Mouse (Mus musculus) spleen, adult 2 months (tissue): ENCODE measurements around the gene Ppp1r37. TPM values are rescaled to one million over a fixed set of nuclear protein-coding genes. Genes with fewer than 3 reads are reported as not detected.
A peak's percentile ranks its signal among the peaks of the same experiment; 100 is the strongest.

Experiments used
- DNase-seq, 2 experiments: peaks; one replicate each; pipeline versions ENCODE4 v3.0.0 to v3.0.0-alpha.2; 2012 to 2021; ENCODE audit warnings: low spot score in 2 of 2, low read depth in 1 of 2
- H3K27ac ChIP-seq: fragments of 200-500 bp; 2 replicates; pipeline ENCODE4 v1.5.1; 2012; ENCODE audit warnings: low read length, inconsistent platforms; ENCODE audit not compliant: insufficient read depth
- H3K27me3 ChIP-seq: fragments of 200-500 bp; 2 replicates; pipeline ENCODE4 v1.6.1; 2012; ENCODE audit warnings: mild to moderate bottlenecking, moderate library complexity, low read length, inconsistent platforms; ENCODE audit not compliant: control insufficient read depth, insufficient read depth
- H3K36me3 ChIP-seq: fragments of 200-500 bp; 2 replicates; pipeline ENCODE4 v1.6.1; 2012; ENCODE audit warnings: mild to moderate bottlenecking, low read length, inconsistent platforms; ENCODE audit not compliant: control insufficient read depth, insufficient read depth
- H3K4me1 ChIP-seq: fragments of 200-500 bp; 2 replicates; pipeline ENCODE4 v1.6.1; 2011; ENCODE audit warnings: inconsistent platforms; ENCODE audit not compliant: control insufficient read depth, insufficient read depth, insufficient read length
- H3K4me3 ChIP-seq: fragments of 200-500 bp; 2 replicates; pipeline ENCODE4 v1.5.1; 2011; ENCODE audit warnings: mild to moderate bottlenecking, inconsistent platforms; ENCODE audit not compliant: insufficient read depth, insufficient read length; ENCODE audit errors: extremely low read depth
- CTCF ChIP-seq: fragments of 200-500 bp; IDR thresholded peaks from 2 replicates; pipeline ENCODE4 v1.5.1; 2011; ENCODE audit warnings: mild to moderate bottlenecking, inconsistent platforms; ENCODE audit not compliant: insufficient read depth, insufficient read length, insufficient replicate concordance; ENCODE audit errors: extremely low read depth
- POLR2A ChIP-seq: fragments of 200-500 bp; IDR thresholded peaks from 2 replicates; pipeline ENCODE4 v1.6.1; 2011; ENCODE audit warnings: low read depth, low read length, inconsistent platforms
- whole genome bisulfite sequencing: fragments of 180-500 bp; shearing (Covaris S2); methylation state at CpG from one replicate; pipeline ENCODE4 v1.1.7; 2018; 5-methylcytosine and 5-hydroxymethylcytosine counted together
- polyA plus RNA-seq: library from polyadenylated mRNA; depleted of rRNA; stranded (reverse); fragments of >200 nt; gene quantifications from 2 replicates; pipeline ENCODE4 v1.2.3, GENCODE M21; 2012

The Ppp1r37 gene
- polyA plus RNA-seq, 1 experiment = 56.2 TPM

- Histone ChIP-seq H3K36me3 (peaks cover 15% of the 10 kb centered on the region), H3K4me1 (peaks cover 3% of the 10 kb centered on the region; the same call in 1 of the 2 replicates), H3K27ac (no peak overlapping the region), H3K4me3 (no peak overlapping the region), H3K27me3 (no peaks in the 10 kb centered on the region)
- WGBS = 81% methylated on average over 12 of the region's 12 CpGs
- DNase-seq = no peak
- TF ChIP-seq POLR2A (no peak), CTCF (no peak)
Measured at GRCm38 (mm10) chr7:19603055-19603454, 40.2 kb upstream of the Ppp1r37 start.

- no peak overlapping the region for H3K4me3 ChIP-seq
Measured at GRCm38 (mm10) chr7:19600562-19600961, 37.7 kb upstream of the Ppp1r37 start.

GRCm38 (mm10) chr7:19593061-19593730, 30.3 kb upstream of the Ppp1r37 start:
- TF ChIP-seq CTCF = no peak
- Histone ChIP-seq H3K4me1 (no peaks in the 10 kb centered on the region), H3K27ac (no peak overlapping the region), H3K4me3 (no peak overlapping the region), H3K27me3 (no peaks in the 10 kb centered on the region), H3K36me3 (peaks cover 30% of the 10 kb centered on the region)
- DNase-seq = no peak
- WGBS = 84% methylated on average over 10 of the region's 10 CpGs

More at GRCm38 (mm10) chr7:19600562-19600961, 37.7 kb upstream of the Ppp1r37 start:
- 57% methylated on average over 5 of the region's 5 CpGs for WGBS
- DNase-seq = no peak
- H3K36me3 ChIP-seq = peaks cover 11% of the 10 kb centered on the region
- peaks cover 3% of the 10 kb centered on the region; the same call in 1 of the 2 replicates for H3K4me1 ChIP-seq
- no peaks in the 10 kb centered on the region for H3K27me3 ChIP-seq
- TF ChIP-seq POLR2A = no peak
- TF ChIP-seq CTCF = no peak
- no peak overlapping the region for H3K27ac ChIP-seq

GRCm38 (mm10) chr7:19589917-19590316, 27.0 kb upstream of the Ppp1r37 start:
- 51% methylated on average over 3 of the region's 3 CpGs for WGBS
- H3K4me1 ChIP-seq = no peaks in the 10 kb centered on the region

GRCm38 (mm10) chr7:19589207-19589606, 26.3 kb upstream of the Ppp1r37 start:
- DNase-seq = peak; percentile 35 to 36
- H3K4me1 ChIP-seq = no peaks in the 10 kb centered on the region

More at GRCm38 (mm10) chr7:19589917-19590316, 27.0 kb upstream of the Ppp1r37 start:
- peak; percentile 63 to 75 for DNase-seq
- H3K4me3 ChIP-seq = no peak overlapping the region
- TF ChIP-seq CTCF (peak; percentile 78; the same call in 1 of the 2 replicates), POLR2A (no peak)
- no peak overlapping the region for H3K27ac ChIP-seq
- H3K27me3 ChIP-seq = no peaks in the 10 kb centered on the region
- peaks cover 51% of the 10 kb centered on the region for H3K36me3 ChIP-seq

GRCm38 (mm10) chr7:19586269-19586668, 23.4 kb upstream of the Ppp1r37 start:
- no peaks in the 10 kb centered on the region for H3K4me1 ChIP-seq
- peaks cover 50% of the 10 kb centered on the region for H3K36me3 ChIP-seq
- 98% methylated on average over 45 of the region's 46 CpGs for WGBS
- no peaks in the 10 kb centered on the region for H3K27me3 ChIP-seq
- no peak overlapping the region for H3K4me3 ChIP-seq
- TF ChIP-seq CTCF (no peak), POLR2A (no peak)
- DNase-seq = no peak
- no peak overlapping the region for H3K27ac ChIP-seq

More at GRCm38 (mm10) chr7:19589207-19589606, 26.3 kb upstream of the Ppp1r37 start:
- TF ChIP-seq CTCF (peak; percentile 20; the same call in 1 of the 2 replicates), POLR2A (no peak)
- 58% methylated on average over 3 of the region's 3 CpGs for WGBS
- Histone ChIP-seq H3K27me3 (no peaks in the 10 kb centered on the region), H3K36me3 (peaks cover 55% of the 10 kb centered on the region), H3K4me3 (no peak overlapping the region), H3K27ac (no peak overlapping the region)

GRCm38 (mm10) chr7:19580634-19581033, 17.8 kb upstream of the Ppp1r37 start:
- H3K27ac ChIP-seq = no peak overlapping the region
- peaks cover 5% of the 10 kb centered on the region; the same call in 1 of the 2 replicates for H3K4me1 ChIP-seq
- no peaks in the 10 kb centered on the region for H3K27me3 ChIP-seq
- 93% methylated on average over 8 of the region's 8 CpGs for WGBS
- peaks cover 34% of the 10 kb centered on the region for H3K36me3 ChIP-seq
- H3K4me3 ChIP-seq = no peak overlapping the region
- TF ChIP-seq CTCF (no peak), POLR2A (no peak)
- DNase-seq = no peak
